Mouse (Mus musculus): ENCODE results near the gene Zfp948. TPM values are rescaled to one million over a fixed set of nuclear protein-coding genes. Genes with fewer than 3 reads are reported as not detected.
A peak's percentile ranks its signal among the peaks of the same experiment; 100 is the strongest.

Zfp948 gene
- total RNA-seq (2021): 10.2 and 12.9 TPM in 2 replicates
- long read RNA-seq, experiment 1, transcript Zfp948-201 (6 exons, 2,652 nt): major isoform, 5 of 6 reads
- long read RNA-seq, experiment 1, partial matches to known transcripts: 0 of 6 reads
- long read RNA-seq, experiment 1, other reads (novel, unspliced or antisense): 1 of 6 reads
- long read RNA-seq, experiment 2, partial matches to known transcripts: 1 of 5 reads
- long read RNA-seq, experiment 2, other reads (novel, unspliced or antisense): 2 of 5 reads

DNA sequence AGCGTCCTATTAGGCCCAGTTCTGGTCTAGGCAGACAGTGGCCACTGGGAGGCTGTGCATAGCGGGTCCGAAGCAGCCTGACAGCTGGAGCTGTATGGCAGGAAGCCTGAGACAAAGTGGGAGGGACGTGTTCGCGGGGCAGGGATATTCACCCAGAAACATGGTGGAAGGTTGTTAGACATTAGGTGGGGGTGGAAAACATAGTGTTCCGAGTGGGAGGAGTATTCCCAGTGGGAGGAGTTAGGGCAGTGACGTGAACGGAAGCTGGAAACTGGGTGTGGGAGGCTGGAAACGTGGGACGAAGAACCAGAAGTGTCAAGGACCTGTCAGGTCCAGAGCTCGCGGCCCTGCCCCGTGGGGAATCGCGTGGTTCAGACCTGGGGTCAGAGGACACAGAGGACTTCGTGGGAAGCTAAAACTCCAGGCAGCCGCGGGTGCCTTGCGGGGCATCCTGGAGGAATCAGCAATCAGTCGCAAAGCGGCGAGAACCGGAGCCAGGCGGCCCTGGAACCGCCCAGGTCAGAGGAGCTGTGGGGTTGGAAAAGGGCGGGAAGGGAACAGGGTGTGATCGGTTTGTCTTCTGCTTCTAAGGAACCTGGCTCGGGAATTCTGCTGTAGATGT is at the start of gene Zfp948:
Zfp948 (plus strand) TSS at position 281 of the 622 bp plus-strand sequence.
- peak; percentile 90 for DNase-seq

DNA sequence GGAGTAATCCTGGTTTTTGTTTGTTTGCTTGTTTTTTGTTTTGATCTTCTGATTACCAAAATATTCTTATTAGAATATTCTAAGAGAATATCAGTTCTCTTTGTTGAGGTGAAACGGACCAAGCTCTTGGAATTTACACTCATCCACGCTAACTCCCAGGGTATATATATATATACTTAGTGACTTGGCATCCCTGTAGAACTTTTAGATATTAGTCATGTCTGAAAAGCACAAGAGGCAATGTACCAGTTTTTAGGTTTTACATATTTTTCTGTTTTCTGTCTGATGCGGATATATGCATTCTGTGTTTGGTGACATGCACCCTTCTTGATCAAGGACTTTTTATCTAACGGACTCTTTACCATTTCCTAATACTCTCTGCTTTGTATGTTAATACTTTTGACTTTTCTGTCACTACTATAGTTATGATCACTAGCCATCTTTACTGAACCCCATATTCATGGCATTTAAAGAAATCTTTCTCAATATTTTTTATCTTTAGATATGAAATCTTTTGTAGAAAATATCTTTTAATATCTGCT is 49.6 kb upstream of the Zfp948 start:
- DNase-seq: no peak

DNA sequence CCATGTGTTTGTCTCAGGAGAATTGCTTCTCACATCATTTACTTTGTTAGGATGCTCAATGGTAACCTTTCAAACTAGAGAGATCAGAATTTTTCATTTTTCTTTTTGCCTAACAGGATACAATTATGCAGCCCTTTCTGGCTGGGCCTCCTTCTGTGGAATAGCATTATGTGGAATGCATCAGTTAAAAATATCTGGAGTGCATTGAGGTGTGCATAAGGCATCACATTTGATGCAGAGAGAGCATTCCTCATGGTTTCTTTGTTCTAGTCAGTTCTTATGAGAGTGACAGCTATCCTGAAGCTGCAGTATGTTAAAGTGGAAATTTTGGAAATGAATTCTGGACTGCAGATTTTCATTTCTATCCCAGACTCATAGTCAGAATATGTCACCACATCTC is 40.5 kb upstream of the Zfp948 start:
- no peak for DNase-seq

DNA sequence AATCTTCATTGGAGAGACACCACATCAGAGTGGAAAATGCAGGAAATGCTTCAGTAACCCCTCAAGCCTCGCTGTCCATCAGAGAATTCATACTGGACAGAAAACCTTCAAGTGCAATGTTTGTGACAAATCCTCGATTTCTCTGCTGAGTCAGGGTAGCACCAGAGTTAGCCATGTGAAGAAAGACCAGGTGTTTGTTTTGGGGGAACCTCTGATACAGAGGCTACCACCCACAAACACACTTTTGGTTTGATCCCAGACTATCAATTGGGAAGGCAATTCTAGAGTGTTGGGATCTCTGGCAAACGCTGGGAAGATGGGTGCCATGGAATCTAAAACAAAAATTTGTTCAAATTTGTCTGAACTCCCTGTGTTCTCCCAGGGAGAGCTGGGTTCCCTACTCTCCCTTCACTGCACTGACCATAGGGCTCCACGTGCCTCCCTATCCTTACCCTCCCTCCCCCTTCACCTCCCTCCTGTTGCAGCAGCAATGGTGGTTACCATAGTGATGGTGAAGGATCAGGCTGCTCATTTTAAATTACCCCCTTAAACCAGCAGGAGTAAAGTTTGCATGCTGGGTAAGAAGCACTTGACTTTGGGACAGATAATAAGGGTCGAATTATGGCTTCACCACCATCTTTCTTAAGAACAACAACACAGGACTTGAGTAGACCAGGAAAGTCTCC is 36.0 kb upstream of the Zfp948 start:
- peak; percentile 20 for DNase-seq

DNA sequence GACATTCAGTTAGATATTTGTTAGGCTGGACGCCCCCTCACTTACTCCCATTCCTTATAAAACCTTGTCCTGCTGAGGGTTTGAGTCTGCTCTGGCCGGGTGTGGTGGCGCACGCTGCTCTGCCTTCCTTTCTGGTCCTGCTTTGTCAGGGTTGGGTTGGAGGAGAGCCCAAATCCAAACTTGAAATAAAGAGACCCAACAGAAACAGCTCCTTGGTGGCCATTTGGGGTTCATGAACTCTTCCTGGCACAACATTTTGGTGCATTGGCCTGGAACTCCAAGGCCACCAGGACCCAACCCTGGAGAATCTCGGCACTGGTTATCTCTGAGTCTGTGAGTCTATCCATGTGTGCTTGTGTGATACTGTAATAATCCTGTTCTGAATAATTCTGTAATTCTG is 35.2 kb upstream of the Zfp948 start:
- DNase-seq: peak; percentile 42

DNA sequence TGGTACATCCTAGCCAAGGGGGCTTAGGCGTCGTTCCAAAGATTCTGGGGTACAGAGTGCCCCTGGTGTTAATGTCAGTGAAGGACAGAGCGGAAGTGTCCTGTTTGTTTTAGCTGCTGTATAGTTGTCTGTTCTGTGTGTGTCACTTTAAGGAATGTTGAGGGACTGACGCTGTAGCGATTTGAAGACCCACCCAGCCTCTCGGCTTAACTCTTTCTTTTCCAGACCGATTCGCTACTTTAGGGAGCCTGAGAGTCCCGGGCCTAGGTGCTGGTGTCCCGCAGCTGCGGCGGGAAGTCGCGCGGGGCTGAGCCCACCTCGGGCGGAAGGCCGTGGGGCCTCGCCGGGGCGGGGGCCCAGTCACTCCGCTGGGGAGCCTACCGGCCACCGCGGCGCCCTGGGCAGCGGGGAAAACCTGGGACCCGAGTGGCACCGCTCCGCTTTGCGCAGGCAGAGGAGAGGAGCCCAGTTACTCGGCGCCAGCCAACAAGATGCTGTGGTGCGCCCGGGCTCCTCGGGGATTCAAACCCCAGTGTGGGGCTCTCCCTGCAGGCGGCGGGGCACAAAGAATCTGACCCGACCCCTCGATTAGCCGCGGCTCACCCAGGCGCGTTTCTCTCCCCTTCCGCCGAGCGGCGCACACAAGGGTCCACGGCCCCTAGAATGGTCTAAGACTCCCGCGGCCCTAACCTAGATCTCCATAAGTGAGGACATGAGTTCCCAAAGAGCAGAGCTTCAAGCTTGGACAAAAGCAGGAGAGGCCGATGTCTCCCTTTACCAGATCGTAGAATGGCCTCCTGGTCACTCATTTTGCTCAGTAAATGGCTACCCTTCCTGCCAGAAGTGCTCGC is 34.5 kb upstream of the Zfp948 start:
- DNase-seq: peak; percentile 83

DNA sequence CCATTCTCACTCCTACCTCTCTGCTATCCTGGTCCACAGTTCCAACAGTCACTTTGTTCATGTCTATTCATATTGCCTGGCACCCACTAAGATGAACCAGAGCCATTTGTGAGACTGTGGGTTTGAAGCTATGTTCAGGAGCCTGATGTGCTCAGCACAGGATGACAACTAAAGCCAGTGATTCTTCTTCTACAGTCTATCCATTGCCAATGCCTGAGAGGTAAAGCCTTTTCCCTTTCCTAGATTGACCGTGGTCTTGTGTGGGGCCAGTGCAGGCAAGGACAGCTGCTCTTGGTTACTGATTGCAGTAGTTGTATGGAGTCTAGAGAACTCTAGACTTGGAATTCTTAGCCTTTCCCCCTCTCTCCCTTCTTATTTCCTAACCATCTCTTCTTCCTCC is 32.8 kb upstream of the Zfp948 start:
- no peak for DNase-seq

DNA sequence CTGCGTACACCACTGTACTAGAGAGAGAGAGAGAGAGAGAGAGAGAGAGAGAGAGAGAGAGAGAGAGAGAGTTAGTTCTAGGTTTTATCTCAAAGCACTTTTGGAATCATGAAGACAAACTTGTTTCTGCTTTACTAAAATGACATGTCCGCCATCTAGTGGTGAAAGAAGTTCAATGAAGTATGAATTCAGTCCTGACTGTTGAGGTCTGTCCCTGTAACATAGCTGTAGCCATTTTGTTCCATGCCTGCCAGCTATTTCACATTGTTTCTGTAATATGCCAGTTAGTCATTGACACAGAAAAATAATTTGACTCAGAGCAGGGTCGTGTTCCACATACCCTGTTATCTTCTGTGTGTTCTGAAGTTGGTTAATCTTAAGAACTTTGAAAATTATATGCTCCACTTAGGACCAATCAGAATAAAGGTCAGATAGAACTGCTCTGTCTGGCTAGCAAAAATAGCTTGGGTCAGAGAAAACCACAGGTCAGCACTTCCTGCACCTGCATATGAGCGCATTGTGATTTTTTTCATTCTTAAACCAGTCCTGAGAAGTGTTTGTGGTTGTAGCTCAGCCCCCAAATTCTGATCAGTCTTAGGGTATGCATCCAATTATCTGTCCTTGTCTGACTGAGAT is 32.2 kb upstream of the Zfp948 start:
- peak; percentile 60 for DNase-seq

DNA sequence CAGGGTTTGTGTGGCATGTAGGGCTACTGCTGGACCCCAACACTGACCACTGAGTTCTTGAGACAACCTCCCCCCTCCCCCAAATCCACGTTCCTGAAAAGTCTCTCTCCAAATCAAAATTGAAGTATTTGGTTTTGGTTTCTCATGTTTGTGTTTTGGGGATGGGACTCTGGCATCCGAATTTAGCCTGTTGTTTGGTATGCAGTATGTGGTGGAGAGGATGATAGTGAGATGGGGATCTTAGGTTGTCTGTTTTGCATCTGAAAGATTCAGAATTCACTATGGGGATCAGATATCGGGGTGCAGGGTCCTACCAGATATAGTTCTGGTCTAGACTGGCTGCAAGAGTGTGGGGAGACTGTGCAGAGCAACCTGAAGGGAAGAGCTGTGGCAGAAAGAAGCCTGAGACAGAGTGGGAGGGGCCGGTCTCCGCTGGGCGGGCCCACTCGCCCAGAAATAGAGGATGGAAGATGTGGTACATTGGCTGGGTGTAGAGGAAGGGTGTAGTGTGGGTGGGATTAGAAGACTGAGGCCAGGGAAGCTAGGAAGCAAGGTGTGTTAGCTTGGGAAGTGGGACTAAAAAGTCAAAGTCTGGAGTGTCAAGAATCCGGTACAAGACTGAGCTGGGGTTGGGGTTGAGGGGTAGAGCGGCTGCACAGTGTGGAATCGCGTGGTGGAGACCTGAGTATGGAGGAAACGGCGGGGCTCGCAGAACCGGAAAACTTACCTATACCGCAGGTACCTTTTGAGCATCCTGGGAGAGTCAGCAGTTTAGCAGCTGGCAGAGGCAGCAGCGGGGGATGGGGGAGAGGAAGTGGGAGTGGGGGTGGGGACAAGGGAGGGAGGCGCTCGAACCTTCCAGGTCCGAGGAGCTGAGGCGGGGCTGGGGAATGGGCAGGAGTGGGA is 31.5 kb upstream of the Zfp948 start, which contains the start of gene Zfp52:
Zfp52 (plus strand) TSS at position 444 of the 906 bp plus-strand sequence.
- peak; percentile 87 for DNase-seq

DNA sequence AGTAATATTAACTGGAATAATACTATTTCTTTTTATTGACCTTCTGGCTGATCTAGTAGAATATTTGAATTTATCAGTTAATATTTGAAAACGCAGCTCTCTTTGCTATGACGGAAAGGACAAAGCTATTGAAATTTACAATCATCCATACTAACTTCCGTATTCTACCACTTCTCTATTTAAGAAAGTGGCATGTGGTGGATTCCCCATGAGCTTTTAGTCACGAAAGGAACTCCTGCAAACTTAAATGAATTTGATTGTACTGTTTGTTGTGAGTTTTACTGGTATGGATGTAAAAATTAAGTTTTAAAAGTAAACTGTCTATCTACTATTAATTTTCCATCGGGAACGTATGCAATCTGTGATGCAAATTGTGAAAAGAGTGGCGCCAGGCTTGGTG is 30.7 kb upstream of the Zfp948 start:
- DNase-seq: no peak

DNA sequence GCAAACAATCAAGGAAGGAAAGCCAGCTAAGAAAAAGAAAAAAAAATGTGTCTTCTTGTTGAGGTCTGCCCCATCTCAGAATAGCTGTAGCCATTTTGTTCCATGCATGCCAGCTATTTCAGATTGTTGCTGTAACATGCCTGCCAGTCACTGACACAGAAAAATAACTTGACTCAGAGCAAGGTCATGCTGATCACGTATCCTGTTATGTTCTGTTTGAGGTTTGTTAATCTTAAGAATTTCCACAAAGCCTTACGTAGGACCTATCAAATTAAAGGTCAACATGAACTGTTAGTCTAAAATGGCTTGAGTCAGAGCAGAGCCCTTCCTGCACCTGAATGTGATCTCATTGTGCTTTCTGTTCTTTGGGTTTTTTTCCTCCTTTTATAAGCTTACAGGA is 30.1 kb upstream of the Zfp948 start:
- DNase-seq: peak; percentile 48

DNA sequence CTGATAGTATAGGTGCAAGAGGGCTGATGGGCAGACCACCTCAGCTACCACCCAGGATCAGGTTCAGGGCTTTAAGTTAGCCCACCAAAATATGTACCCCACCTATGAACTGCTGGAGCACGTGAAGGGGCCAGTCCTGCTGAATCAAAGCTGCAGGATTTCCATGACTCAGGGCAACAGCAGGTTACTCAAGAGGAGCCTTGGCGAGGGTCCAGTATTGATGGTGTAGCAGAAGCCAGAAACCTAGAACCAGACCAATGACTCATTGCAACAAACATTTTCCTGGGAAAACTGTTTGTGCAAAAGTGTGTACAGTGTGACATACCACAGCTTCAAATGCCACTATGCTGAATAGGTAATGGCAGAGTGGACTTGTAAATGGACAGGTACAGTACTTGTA is 9.0 kb upstream of the Zfp948 start:
- peak; percentile 73 for DNase-seq

DNA sequence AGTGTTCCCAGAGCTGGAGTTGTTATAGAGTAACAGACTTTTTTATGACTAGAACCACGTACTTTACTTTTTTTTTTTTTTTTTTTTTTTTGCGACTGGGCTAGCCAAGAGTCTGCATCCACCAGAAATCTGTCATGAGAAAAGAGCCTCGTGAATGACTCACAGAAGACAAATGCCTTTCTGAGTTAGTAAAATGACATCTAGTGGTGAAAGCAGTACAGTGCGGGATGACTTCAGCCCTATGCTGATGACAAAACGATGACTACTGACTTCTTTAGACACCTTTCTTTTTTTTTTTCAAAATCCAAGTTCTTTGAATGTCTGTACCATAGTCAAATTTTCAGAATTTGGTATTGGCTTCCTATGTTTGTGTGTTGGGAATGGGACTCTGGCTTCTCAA is 588 bp upstream of the Zfp948 start:
- peak; percentile 64 for DNase-seq

DNA sequence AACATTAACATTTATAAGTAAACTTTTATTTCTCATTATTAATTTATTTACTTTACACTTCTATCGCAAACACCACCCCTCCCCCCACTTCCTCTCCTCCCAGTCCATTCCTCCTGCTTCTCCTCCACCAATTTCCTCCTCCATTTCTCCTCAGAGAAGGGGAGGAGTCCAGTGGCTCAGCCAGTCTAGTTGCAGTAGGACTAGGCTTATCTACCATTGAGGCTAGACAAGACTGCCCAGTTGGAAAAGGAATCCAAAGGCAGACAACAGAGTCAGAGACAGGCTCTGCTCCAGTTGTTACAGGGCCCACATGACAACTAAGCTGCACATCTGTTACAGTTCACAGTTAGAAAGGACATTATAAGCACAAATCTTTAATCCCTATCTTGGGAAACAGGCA is 888 bp downstream of the Zfp948 start:
- DNase-seq: peak; percentile 21

DNA sequence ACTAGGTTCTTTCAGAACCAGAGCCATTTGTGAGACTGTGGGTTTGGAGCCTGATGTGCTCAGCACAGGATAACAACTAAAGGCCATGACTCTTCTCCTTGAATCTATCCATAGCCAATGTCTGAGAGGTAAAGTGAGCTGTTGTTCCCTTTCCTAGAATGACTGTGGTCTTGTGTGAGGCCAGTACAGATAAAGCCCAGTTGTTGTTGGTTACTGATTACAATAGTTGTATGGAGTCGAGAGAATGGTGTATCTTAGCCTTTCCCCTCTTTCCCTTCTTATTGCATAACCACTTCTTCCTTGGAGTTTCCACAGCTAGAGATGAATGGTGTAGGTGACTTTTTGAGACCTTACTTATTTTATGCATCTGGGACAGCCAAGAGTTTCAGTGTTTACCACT is 12.3 kb downstream of the Zfp948 start:
- DNase-seq: no peak

DNA sequence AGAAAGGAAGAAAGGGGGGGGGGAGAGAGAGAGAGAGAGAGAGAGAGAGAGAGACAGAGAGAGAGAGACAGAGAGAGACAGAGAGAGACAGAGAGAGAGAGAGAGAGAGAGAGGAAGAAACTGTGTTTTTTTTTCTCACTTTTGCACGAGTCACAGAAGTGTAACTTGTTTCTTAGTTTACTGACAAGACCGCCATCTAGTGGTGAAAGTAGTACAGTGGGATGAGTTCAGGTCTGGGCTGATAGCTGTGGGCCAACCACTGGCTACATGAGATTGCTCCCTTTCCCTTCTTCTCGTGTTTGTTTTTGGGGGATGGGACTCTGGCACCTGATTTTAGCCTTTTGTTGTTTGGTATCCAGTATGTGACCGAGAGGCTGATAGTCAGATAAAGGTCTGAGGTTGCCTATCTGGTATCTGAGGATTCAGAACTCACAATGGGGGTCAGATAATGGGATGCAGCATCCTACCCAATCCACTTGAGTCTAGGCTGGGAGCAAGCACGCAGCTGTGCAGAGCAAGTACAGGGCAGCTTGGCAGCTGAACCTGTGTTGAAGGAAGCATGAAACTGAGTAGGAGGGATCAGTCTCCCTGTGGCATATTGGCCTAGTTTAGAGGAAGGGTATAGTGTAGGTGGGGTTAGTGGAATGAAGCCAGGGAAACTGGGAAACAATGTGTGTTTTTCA is 12.8 kb downstream of the Zfp948 start:
- peak; percentile 49 for DNase-seq

DNA sequence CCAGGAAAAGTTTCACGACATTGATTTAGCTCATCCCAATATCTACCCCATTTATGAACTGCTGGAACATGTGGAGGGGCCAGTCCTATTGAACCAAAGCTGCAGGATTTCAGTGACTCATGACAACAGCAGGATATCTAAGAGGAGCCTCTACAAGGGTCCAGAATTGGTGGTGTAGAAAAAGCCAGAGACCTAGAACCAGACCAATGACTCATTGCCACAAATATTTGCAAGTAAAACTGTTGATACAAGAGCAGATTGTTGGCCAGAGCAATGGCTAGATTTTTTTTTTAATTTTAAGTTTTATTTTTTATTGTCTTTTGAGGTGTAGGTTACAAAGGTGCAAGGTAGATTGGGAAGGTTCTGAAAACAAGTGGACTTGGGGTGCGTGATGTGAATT is 18.7 kb downstream of the Zfp948 start:
- DNase-seq: no peak

DNA sequence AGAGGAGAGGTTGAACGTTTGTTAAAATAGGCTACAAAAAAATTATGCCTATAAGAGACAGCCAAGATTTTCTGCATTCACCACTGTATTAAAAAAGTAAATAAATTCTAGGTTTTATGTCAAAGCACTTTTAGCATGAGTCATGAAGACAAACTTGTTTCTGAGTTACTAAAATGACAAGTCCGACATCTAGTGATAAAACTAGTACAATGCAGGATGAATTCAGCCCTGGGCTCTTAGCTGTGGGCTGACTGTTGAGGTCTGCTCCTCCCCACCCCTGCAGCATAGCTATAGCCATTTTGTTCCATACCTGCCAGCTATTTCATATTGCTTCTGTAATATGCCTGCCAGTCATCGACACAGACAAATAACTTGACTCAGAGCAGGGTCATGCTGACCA is 49.5 kb downstream of the Zfp948 start:
- DNase-seq: no peak

DNA sequence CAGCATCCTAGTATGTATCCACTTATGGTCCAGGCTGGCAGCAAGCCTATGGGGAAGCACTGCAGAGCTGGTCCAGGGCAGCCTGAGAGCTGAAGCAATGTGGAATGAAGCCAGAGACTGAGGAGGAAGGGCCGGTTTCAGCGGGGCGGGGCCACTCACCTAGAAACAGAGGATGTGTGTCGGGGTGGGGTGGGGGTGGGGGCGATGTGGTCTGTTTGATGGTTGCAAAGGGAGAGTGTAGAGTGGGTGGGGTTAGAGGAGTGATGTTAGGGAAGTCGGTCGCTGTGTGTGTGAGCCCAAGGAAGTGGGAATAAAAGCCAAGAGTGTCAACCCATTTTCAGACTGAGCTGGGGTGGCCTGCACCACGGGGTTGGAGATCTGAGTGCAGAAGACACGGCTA is 50.5 kb downstream of the Zfp948 start:
- no peak for DNase-seq

DNA sequence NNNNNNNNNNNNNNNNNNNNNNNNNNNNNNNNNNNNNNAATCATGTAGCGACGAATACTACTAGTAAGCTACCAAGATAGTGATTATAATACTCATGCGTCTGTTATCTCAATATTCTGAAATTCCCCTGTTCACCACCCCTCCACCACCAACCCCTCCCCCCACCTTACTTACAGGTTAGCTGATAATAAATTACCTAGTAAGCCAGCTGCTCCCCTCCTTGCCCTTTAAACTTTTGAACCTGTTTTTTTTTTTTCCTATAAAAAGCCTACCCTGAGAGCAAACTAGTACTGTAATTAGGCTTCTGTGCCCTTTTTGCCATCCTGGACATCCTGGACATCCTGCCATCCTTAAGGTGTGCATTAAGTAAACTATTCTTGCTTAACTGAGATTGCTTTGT is 56.8 kb downstream of the Zfp948 start:
- DNase-seq: no peak
